ENCODE assay signal across 19 mouse cellular contexts in the genomic region with DNA sequence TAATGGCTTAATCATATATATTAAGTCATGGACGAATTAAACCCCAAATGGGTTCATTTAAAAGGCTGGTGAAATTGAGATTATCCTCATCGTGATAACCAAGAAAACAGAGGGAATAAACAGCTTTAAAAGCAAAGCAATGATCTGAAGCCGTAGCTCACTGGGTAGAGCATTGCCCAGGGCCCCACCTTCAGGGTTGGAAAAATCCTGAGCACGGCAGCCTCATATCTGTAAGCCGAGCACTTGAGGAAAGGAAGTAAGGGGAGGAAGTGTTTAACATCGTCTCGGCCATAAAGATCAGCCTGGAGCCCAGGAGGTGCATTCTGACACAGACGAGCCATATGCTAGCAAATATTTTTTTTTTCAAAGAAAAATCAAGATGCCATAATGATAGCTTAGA.
"Had no signal": no experiment of that assay in that cellular context is flagged by ENCODE, and none has a peak within 500 bp of the region (broad histone marks: within the 10 kb centered on the region; RNA-seq: fewer than 3 reads in every experiment).

No protein-coding gene starts in this region.

- H3K4me1 ChIP-seq: liver, embryonic 12.5 days; midbrain, embryonic 12.5 days had no signal

- H3K27me3 ChIP-seq: liver, embryonic 12.5 days; midbrain, embryonic 12.5 days; neural tube, embryonic 12.5 days had no signal

- ATAC-seq: liver, embryonic 12.5 days; midbrain, embryonic 16.5 days had no signal

- H3K27ac ChIP-seq: liver, embryonic 12.5 days; liver, embryonic 14.5 days; midbrain, embryonic 12.5 days; neural tube, embryonic 12.5 days had no signal

- H3K9me3 ChIP-seq: liver, embryonic 12.5 days; midbrain, embryonic 12.5 days; neural tube, embryonic 12.5 days had no signal

- H3K4me3 ChIP-seq: liver, embryonic 12.5 days; midbrain, embryonic 12.5 days; myocyte; neural tube, embryonic 12.5 days had no signal

- H3K4me2 ChIP-seq: liver, embryonic 12.5 days; lung, embryonic 14.5 days; midbrain, embryonic 12.5 days; neural tube, embryonic 12.5 days had no signal

- H3K9ac ChIP-seq: liver, embryonic 12.5 days; liver, embryonic 14.5 days; lung, embryonic 14.5 days; midbrain, embryonic 12.5 days; neural tube, embryonic 12.5 days had no signal

- DNase-seq: lung, adult 18-20 months; lung, embryonic 14.5 days; lung, postnatal 10 days; lung, postnatal 4 days; midbrain, embryonic 14.5 days; retina, postnatal 1 day; right cerebral cortex, adult 18-20 months; right cerebral cortex, postnatal 25 days; right cerebral cortex, postnatal 4 days; spleen, adult 18-20 months; thymus, adult 18-20 months; thymus, postnatal 14 days; thymus, postnatal 4 days had no signal

- H3K36me3 ChIP-seq: liver, embryonic 12.5 days; midbrain, embryonic 12.5 days; neural tube, embryonic 12.5 days had no signal
